Mouse (Mus musculus): ENCODE data around the gene Gm20388.

GRCm38 (mm10) chr8:124089016-124089415 is 4178.4 kb downstream of the Gm20388 start:
- TF ChIP-seq MAFK (IDR thresholded peaks at IDR 0.05; ENCODE audit: insufficient read depth, low read depth, low read length) (no peak), ZNF384 (IDR thresholded peaks at IDR 0.05; ENCODE audit: low read depth, low read length) (no peak)
